Mouse (Mus musculus): ENCODE data around the gene Fgfbp3. TPM values are rescaled to one million over a fixed set of nuclear protein-coding genes. Genes with fewer than 3 reads are reported as not detected.

Fgfbp3 gene
- polyA plus RNA-seq, 1 experiment from 2014 or later, result 26.3 TPM

Other genes starting within 250 kb of the Fgfbp3 start
- gene Ppp1r3c, start 183.0 kb downstream of the Fgfbp3 start, polyA plus RNA-seq (2015; fragmentation: Nextera tagmentation; extraction: Ambion mirVana), result 9.0 and 10.3 TPM in 2 replicates
- 43.4 and 45.8 TPM in 2 replicates for gene Tnks2, start 85.4 kb downstream of the Fgfbp3 start, polyA plus RNA-seq (2015; fragmentation: Nextera tagmentation; extraction: Ambion mirVana)
- gene Btaf1, start 6.5 kb upstream of the Fgfbp3 start, polyA plus RNA-seq (2015; fragmentation: Nextera tagmentation; extraction: Ambion mirVana), result 12.3 TPM in 2 replicates

Data from forebrain, embryonic 16.5 days (tissue).